Mouse (Mus musculus): ENCODE results near the gene Gm20696. TPM values are rescaled to one million over a fixed set of nuclear protein-coding genes. Genes with fewer than 3 reads are reported as not detected.

Gm20696 gene
- polyA plus RNA-seq, 1 experiment from 2014 or later = 1.7 TPM

DNA sequence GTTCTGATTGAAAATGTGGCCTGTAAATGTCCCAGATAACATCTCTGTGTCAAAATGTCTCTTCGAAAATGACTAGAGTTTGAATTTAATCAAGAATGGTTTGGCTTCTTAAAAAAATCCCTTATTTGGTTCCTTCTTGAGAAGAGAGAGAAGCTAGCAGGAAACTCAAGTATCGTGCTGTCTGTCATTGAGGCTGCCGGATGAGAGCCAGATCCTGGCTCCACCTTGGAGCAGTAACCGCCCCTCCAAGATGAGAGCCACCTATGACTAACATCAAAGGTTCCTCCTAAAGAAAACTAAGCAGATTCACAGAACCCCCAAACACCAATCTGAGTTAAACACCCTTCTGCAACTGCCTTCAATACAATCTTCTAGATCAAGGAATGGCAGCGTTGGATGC, 369.1 kb downstream of the Gm20696 start:
- ATAC-seq (ENCODE audit: extremely low read depth, insufficient number of reproducible peaks, low FRiP score, low TSS enrichment) = no peak

GRCm38 (mm10) chr6:99295495-99295894, 371.1 kb downstream of the Gm20696 start:
- Histone ChIP-seq H3K27me3 (replicated peaks) (no peaks in the 10 kb centered on the region), H3K4me2 (no peak overlapping the region), H3K4me1 (0 out of 2 replicates have a peak, but pooled peaks cover 7% of the 10 kb centered on the region), H3K9me3 (no peaks in the 10 kb centered on the region), H3K9ac (no peak overlapping the region), H3K36me3 (no peaks in the 10 kb centered on the region), H3K4me3 (no peak overlapping the region), H3K27ac (replicated peaks) (0 out of 2 replicates have a peak overlapping the region, but pooled peaks have one; percentile 28)
- ATAC-seq (ENCODE audit: extremely low read depth, insufficient number of reproducible peaks, low FRiP score, low TSS enrichment) = no peak
- WGBS = 71% methylated on average over 8 of the region's 8 CpGs

More for the DNA sequence above, 369.1 kb downstream of the Gm20696 start:
- Histone ChIP-seq H3K9me3 (no peaks in the 10 kb centered on the region), H3K9ac (no peak overlapping the region), H3K4me1 (peaks cover 11% of the 10 kb centered on the region), H3K4me2 (no peak overlapping the region), H3K27me3 (replicated peaks) (no peaks in the 10 kb centered on the region), H3K27ac (replicated peaks) (no peak overlapping the region), H3K36me3 (no peaks in the 10 kb centered on the region), H3K4me3 (no peak overlapping the region)
- WGBS = 80% methylated on average over 5 of the region's 5 CpGs

GRCm38 (mm10) chr6:99289220-99289619, 377.4 kb downstream of the Gm20696 start:
- H3K4me3 ChIP-seq = no peak overlapping the region
- no peak overlapping the region for H3K4me2 ChIP-seq
- H3K36me3 ChIP-seq = no peaks in the 10 kb centered on the region
- H3K27me3 ChIP-seq (replicated peaks) = no peaks in the 10 kb centered on the region
- ATAC-seq (ENCODE audit: extremely low read depth, insufficient number of reproducible peaks, low FRiP score, low TSS enrichment) = no peak
- no peak overlapping the region for H3K9ac ChIP-seq
- 0 out of 2 replicates have a peak, but pooled peaks cover 3% of the 10 kb centered on the region for H3K4me1 ChIP-seq
- H3K27ac ChIP-seq (replicated peaks) = no peak overlapping the region
- H3K9me3 ChIP-seq = no peaks in the 10 kb centered on the region
- 63% methylated on average over 4 of the region's 4 CpGs for WGBS

DNA sequence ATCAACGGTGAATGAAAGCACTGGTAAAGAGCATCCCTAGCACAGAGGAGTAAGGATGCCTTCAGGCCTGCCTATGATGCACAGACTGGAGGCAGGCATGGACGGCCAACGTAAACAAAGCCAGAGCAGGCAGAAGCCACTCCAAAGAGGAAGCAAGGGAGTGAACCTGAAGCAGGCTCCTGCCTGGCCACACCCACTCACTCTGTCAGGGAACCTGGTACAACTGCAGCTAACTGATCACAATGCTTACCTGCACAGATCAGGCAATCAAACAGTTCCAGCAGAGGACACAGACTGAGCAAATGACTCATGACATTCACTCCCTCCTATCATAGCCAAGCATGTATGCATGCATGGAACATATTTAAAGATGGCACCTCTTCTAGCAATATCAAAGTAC, 381.6 kb downstream of the Gm20696 start:
- no peak for ATAC-seq (ENCODE audit: extremely low read depth, insufficient number of reproducible peaks, low FRiP score, low TSS enrichment)
- Histone ChIP-seq H3K27ac (replicated peaks) (no peak overlapping the region), H3K4me3 (no peak overlapping the region), H3K4me2 (no peak overlapping the region), H3K9ac (no peak overlapping the region), H3K27me3 (replicated peaks) (no peaks in the 10 kb centered on the region), H3K36me3 (no peaks in the 10 kb centered on the region), H3K4me1 (0 out of 2 replicates have a peak, but pooled peaks cover 3% of the 10 kb centered on the region), H3K9me3 (no peaks in the 10 kb centered on the region)
- WGBS = 67% methylated on average over 3 of the region's 3 CpGs

- H3K9ac ChIP-seq = no peak overlapping the region
- H3K36me3 ChIP-seq = no peaks in the 10 kb centered on the region
- WGBS = 75% methylated on average over 4 of the region's 4 CpGs
Measured at GRCm38 (mm10) chr6:99284019-99284418, 382.6 kb downstream of the Gm20696 start.

GRCm38 (mm10) chr6:99282866-99283657, 383.5 kb downstream of the Gm20696 start:
- Histone ChIP-seq H3K9ac (no peak overlapping the region), H3K4me2 (no peak overlapping the region), H3K9me3 (no peaks in the 10 kb centered on the region), H3K27me3 (replicated peaks) (no peaks in the 10 kb centered on the region), H3K4me3 (no peak overlapping the region), H3K27ac (replicated peaks) (no peak overlapping the region), H3K36me3 (no peaks in the 10 kb centered on the region), H3K4me1 (0 out of 2 replicates have a peak, but pooled peaks cover 3% of the 10 kb centered on the region)
- WGBS = 75% methylated on average over 15 of the region's 15 CpGs
- ATAC-seq (ENCODE audit: extremely low read depth, insufficient number of reproducible peaks, low FRiP score, low TSS enrichment) = no peak

More at GRCm38 (mm10) chr6:99284019-99284418, 382.6 kb downstream of the Gm20696 start:
- H3K9me3 ChIP-seq = no peaks in the 10 kb centered on the region
- no peaks in the 10 kb centered on the region for H3K27me3 ChIP-seq (replicated peaks)
- ATAC-seq (ENCODE audit: extremely low read depth, insufficient number of reproducible peaks, low FRiP score, low TSS enrichment) = no peak
- 0 out of 2 replicates have a peak, but pooled peaks cover 3% of the 10 kb centered on the region for H3K4me1 ChIP-seq
- H3K27ac ChIP-seq (replicated peaks) = no peak overlapping the region
- H3K4me3 ChIP-seq = no peak overlapping the region
- no peak overlapping the region for H3K4me2 ChIP-seq

- Histone ChIP-seq H3K4me2 (no peak overlapping the region), H3K36me3 (no peaks in the 10 kb centered on the region), H3K9me3 (no peaks in the 10 kb centered on the region), H3K9ac (no peak overlapping the region), H3K27ac (replicated peaks) (no peak overlapping the region), H3K4me1 (peaks cover 6% of the 10 kb centered on the region), H3K27me3 (replicated peaks) (no peaks in the 10 kb centered on the region), H3K4me3 (no peak overlapping the region)
- 87% methylated on average over 9 of the region's 9 CpGs for WGBS
- ATAC-seq (ENCODE audit: extremely low read depth, insufficient number of reproducible peaks, low FRiP score, low TSS enrichment) = no peak
Measured at GRCm38 (mm10) chr6:99281433-99281832, 385.2 kb downstream of the Gm20696 start.

- H3K36me3 ChIP-seq = no peaks in the 10 kb centered on the region
- no peak overlapping the region for H3K27ac ChIP-seq (replicated peaks)
- H3K4me3 ChIP-seq = no peak overlapping the region
- H3K9ac ChIP-seq = no peak overlapping the region
- no peak for ATAC-seq (ENCODE audit: extremely low read depth, insufficient number of reproducible peaks, low FRiP score, low TSS enrichment)
- H3K9me3 ChIP-seq = no peaks in the 10 kb centered on the region
- H3K4me1 ChIP-seq = peaks cover 15% of the 10 kb centered on the region
- WGBS = 70% methylated on average over 5 of the region's 5 CpGs
- H3K4me2 ChIP-seq = no peak overlapping the region
- no peaks in the 10 kb centered on the region for H3K27me3 ChIP-seq (replicated peaks)
Measured at GRCm38 (mm10) chr6:99280619-99281018, 386.0 kb downstream of the Gm20696 start.

DNA sequence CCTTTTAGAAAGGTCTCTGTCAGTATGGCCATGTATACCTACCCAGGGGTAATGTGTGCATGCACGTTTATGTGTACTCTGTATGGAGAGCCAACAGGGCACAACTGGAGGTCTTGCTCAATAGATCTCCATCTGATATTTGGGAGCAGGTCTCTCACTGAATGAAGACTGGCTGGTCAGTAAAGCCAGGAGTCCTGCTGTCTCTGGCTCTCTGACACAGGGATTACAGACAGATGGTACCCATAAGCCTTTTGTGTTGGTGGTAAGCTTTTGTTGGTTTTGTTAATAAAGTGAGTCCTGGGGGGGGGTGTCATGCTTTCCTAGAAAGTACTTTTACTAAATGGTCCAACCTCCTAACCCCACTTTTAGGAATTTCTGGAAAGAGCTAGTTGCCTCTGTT, 389.3 kb downstream of the Gm20696 start:
- H3K27me3 ChIP-seq (replicated peaks) = no peaks in the 10 kb centered on the region
- H3K27ac ChIP-seq (replicated peaks) = no peak overlapping the region
- 83% methylated on average over 1 of the region's 1 CpGs for WGBS
- H3K9ac ChIP-seq = no peak overlapping the region
- no peak overlapping the region for H3K4me3 ChIP-seq
- H3K4me1 ChIP-seq = peaks cover 17% of the 10 kb centered on the region
- H3K36me3 ChIP-seq = no peaks in the 10 kb centered on the region
- no peak for ATAC-seq (ENCODE audit: extremely low read depth, insufficient number of reproducible peaks, low FRiP score, low TSS enrichment)
- no peak overlapping the region for H3K4me2 ChIP-seq
- H3K9me3 ChIP-seq = no peaks in the 10 kb centered on the region

DNA sequence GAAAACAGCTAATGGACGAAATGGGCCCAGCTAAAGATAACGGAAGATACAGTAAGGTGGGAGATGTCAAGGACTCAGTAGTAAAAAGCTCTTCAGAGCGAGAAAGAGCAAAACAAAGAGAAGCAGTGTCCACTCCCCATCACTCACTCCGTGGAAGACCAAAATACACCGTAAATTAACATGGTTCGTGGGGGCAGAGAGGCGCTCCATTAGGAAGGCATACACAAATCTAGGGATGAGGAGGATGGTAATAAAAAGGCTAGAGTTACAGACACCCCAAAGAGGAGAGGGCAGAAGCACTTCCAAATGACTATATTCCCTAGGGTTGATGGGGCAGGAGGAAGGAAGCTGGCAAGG, 390.3 kb downstream of the Gm20696 start:
- peaks cover 17% of the 10 kb centered on the region for H3K4me1 ChIP-seq
- no peak overlapping the region for H3K9ac ChIP-seq
- H3K4me3 ChIP-seq = no peak overlapping the region
- no peaks in the 10 kb centered on the region for H3K27me3 ChIP-seq (replicated peaks)
- peak overlapping the region; percentile 20; the same call in 1 of the 2 replicates for H3K27ac ChIP-seq (replicated peaks)
- no peak for ATAC-seq (ENCODE audit: extremely low read depth, insufficient number of reproducible peaks, low FRiP score, low TSS enrichment)
- WGBS = 45% methylated on average over 7 of the region's 7 CpGs
- no peak overlapping the region for H3K4me2 ChIP-seq
- H3K9me3 ChIP-seq = no peaks in the 10 kb centered on the region
- H3K36me3 ChIP-seq = no peaks in the 10 kb centered on the region

- Histone ChIP-seq H3K9me3 (no peaks in the 10 kb centered on the region), H3K9ac (no peak overlapping the region), H3K36me3 (no peaks in the 10 kb centered on the region), H3K4me1 (peaks cover 21% of the 10 kb centered on the region), H3K27me3 (replicated peaks) (no peaks in the 10 kb centered on the region), H3K4me3 (no peak overlapping the region), H3K27ac (replicated peaks) (peak overlapping the region; percentile 20; the same call in 1 of the 2 replicates), H3K4me2 (0 out of 2 replicates have a peak overlapping the region, but pooled peaks have one; percentile 10)
- no peak for ATAC-seq (ENCODE audit: extremely low read depth, insufficient number of reproducible peaks, low FRiP score, low TSS enrichment)
- WGBS = 60% methylated on average over 21 of the region's 21 CpGs
Measured at GRCm38 (mm10) chr6:99275381-99276296, 391.0 kb downstream of the Gm20696 start.

Data from heart, embryonic 13.5 days (tissue).